ENCODE assay signal across 9 mouse cellular contexts in genomic region chr2:131982546-131983196, GRCm38 (mm10). TPM values are rescaled to one million over a fixed set of nuclear protein-coding genes. Genes with fewer than 3 reads are reported as not detected.
DNase-seq lines count a peak whose midpoint lies in the region; ATAC-seq and TF ChIP-seq lines count a peak whose summit lies in the region.
"Had no signal": no experiment of that assay in that cellular context is flagged by ENCODE, and none has a peak within 500 bp of the region (broad histone marks: within the 10 kb centered on the region; RNA-seq: fewer than 3 reads in every experiment).

No protein-coding gene starts in this region.

- no peak for TF ChIP-seq POLR2A in heart, adult 2 months (IDR thresholded peaks at IDR 0.05; ENCODE audit: insufficient read depth, low read depth, low read length)

- intact Hi-C loops in heart, adult 2 months (cut with DNase I): loop anchor here (1.0 to 5.0 kb wide), 3 partner anchors 80 to 258 kb away; no protein-coding TSS in a partner anchor
- intact Hi-C loops in heart, postnatal 25 days (cut with DNase I): loop anchor here (1.0 to 10.0 kb wide), 3 partner anchors 130 to 502 kb away; no protein-coding TSS in a partner anchor

- DNase-seq in heart, adult 2 months: peak; percentile 55
- no peak for DNase-seq in heart, postnatal 25 days (ENCODE audit: low spot score)
- peak; percentile 61 to 71 for DNase-seq in adrenal gland, postnatal 36 days
- peak; percentile 76 for DNase-seq in heart, postnatal 4 days
- DNase-seq in kidney, postnatal 4 days: peak; percentile 72 to 75
- peak; percentile 84 for DNase-seq in lung, postnatal 36 days
- DNase-seq in right cerebral cortex, postnatal 25 days: peak; percentile 40

- peak; percentile 62; the same call in 1 of the 2 replicates for ATAC-seq in embryonic facial prominence, embryonic 13.5 days (ENCODE audit: insufficient number of reproducible peaks, insufficient read depth, low FRiP score, low TSS enrichment, low read depth)

- peak; percentile 95 for TF ChIP-seq CTCF in heart, adult 2 months (IDR thresholded peaks at IDR 0.05)

- H3K9me3 ChIP-seq in embryonic facial prominence, embryonic 13.5 days: 0 out of 2 replicates have a peak, but pooled peaks cover 6% of the 10 kb centered on the region

- no peaks in the 10 kb centered on the region for H3K79me2 ChIP-seq in heart, adult 2 months (replicated peaks; ENCODE audit: control insufficient read depth, insufficient read depth, low read length)

- no peak overlapping the region for H3K4me3 ChIP-seq in heart, adult 2 months
- no peak overlapping the region for H3K4me3 ChIP-seq in embryonic facial prominence, embryonic 13.5 days

- H3K4me1 ChIP-seq in heart, adult 2 months (ENCODE audit: control insufficient read depth, insufficient read depth, low read length): no peaks in the 10 kb centered on the region; the same call in 1 of the 2 replicates
- H3K4me1 ChIP-seq in embryonic facial prominence, embryonic 13.5 days: no peaks in the 10 kb centered on the region

- peak; percentile 96 for TF ChIP-seq EP300 in heart, adult 2 months (IDR thresholded peaks at IDR 0.05; ENCODE audit: insufficient read depth, low read depth, low read length)

- H3K36me3 ChIP-seq in heart, adult 2 months (ENCODE audit: control insufficient read depth, insufficient read depth, low read length): no peaks in the 10 kb centered on the region
- H3K36me3 ChIP-seq in embryonic facial prominence, embryonic 13.5 days: no peaks in the 10 kb centered on the region

- H3K27ac ChIP-seq in heart, adult 2 months: no peak overlapping the region
- H3K27ac ChIP-seq in embryonic facial prominence, embryonic 13.5 days: no peak overlapping the region
- H3K27ac ChIP-seq: macrophage had no signal

- H3K4me2 ChIP-seq in embryonic facial prominence, embryonic 13.5 days: no peak overlapping the region

- no peaks in the 10 kb centered on the region for H3K27me3 ChIP-seq in heart, adult 2 months (ENCODE audit: control insufficient read depth, insufficient read depth, low read length)
- H3K27me3 ChIP-seq in embryonic facial prominence, embryonic 13.5 days: no peaks in the 10 kb centered on the region

- H3K9ac ChIP-seq in heart, adult 2 months (ENCODE audit: low read depth, low read length): no peak overlapping the region
- H3K9ac ChIP-seq in embryonic facial prominence, embryonic 13.5 days: no peak overlapping the region

- WGBS in heart, adult 2 months: 9% methylated on average over 6 of the region's 6 CpGs
- 18% methylated on average over 6 of the region's 6 CpGs for WGBS in embryonic facial prominence, embryonic 13.5 days

RNA-seq across cellular contexts. Expression of gene Prnd, which starts 32.0 kb away (rescaled TPM):
- total RNA-seq in heart, adult 2 months (2021): 1 to 10 TPM in 1 of 2 experiments, under 1 TPM in 1; 0.65 to 1.2 TPM
- 3.8 and 9.9 TPM in 2 replicates for polyA plus RNA-seq in heart, adult 2 months (2012; rRNA removed)
- 1 to 10 TPM; 1.4 to 2.0 TPM for total RNA-seq in heart, postnatal 25 days (2021)
- total RNA-seq in adrenal gland, postnatal 36 days (2021): under 1 TPM; 0.20 to 0.70 TPM
- polyA plus RNA-seq in embryonic facial prominence, embryonic 13.5 days (2015; fragmentation: Nextera tagmentation; extraction: Ambion mirVana): 32.2 and 40.3 TPM in 2 replicates
- 10 to 100 TPM; 17.6 to 22.9 TPM for total RNA-seq in heart, postnatal 4 days (2021)
- polyA plus RNA-seq: macrophage had no signal

RNA-seq across cellular contexts. Expression of gene Rassf2, which starts 47.4 kb away (rescaled TPM):
- 10 to 100 TPM in 1 of 2 experiments, 1 to 10 TPM in 1; 6.8 to 11.5 TPM for total RNA-seq in heart, adult 2 months (2021)
- polyA plus RNA-seq in heart, adult 2 months (2012; rRNA removed): 6.0 and 7.5 TPM in 2 replicates
- total RNA-seq in heart, postnatal 25 days (2021): 10 to 100 TPM in 1 of 2 experiments, 1 to 10 TPM in 1; 8.2 to 10.4 TPM
- total RNA-seq in adrenal gland, postnatal 36 days (2021): 10 to 100 TPM in 1 of 2 experiments, 1 to 10 TPM in 1; 7.4 to 12.7 TPM
- 5.0 and 6.8 TPM in 2 replicates for polyA plus RNA-seq in embryonic facial prominence, embryonic 13.5 days (2015; fragmentation: Nextera tagmentation; extraction: Ambion mirVana)
- total RNA-seq in heart, postnatal 4 days (2021): 10 to 100 TPM; 13.7 to 15.2 TPM

Comparison
In these comparisons a context has a peak if more than half of its experiments do, and no peak if none do; other contexts are left out.
1. RNA of gene Prnd, which starts 32.0 kb away (total RNA-seq): 17.6 to 22.9 TPM in heart, postnatal 4 days; 1.4 to 2.0 TPM in heart, postnatal 25 days, 0.65 to 1.2 TPM in heart, adult 2 months and 0.20 to 0.70 TPM in adrenal gland, postnatal 36 days; every median in the first group is over 4 times any median in the second.